Mouse (Mus musculus): ENCODE measurements around the gene Ptgis.

Gene Ptgis

DNA sequence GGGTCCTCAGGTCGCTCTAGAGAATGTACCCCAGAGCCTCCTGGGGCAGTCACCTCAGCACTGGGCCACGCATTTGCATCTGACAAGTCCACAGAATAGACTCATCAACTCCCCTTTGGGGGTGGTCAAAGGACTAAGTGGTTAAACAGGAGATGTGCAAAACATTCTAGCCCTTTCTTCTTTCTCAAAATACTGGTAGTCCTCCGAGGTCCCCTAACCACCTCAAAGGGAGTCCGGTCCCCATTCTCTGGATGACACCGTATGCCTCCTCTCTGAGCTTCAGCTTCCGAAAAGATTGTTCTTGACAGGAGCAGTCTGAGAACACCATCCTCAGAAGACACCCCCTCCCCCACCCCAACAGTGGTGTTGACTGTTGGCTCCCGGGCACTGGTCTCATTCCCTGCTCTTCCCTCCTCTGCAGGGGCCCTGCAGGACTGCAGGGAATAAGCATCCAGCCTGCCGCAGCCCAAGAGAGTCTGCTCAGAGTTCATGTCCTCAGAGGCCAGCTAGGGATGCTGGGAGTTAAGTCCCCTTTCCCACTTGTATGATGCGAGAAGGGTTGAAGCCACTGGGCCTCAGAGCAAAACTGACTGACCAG, 84.2 kb downstream of the Ptgis start:
- no peak for DNase-seq (ENCODE audit: low read depth, low spot score)

- no peak for DNase-seq (ENCODE audit: low read depth, low spot score)
These were observed 84.8 kb downstream of the Ptgis start for GRCm38 (mm10) chr2:167155541-167155973.

DNA sequence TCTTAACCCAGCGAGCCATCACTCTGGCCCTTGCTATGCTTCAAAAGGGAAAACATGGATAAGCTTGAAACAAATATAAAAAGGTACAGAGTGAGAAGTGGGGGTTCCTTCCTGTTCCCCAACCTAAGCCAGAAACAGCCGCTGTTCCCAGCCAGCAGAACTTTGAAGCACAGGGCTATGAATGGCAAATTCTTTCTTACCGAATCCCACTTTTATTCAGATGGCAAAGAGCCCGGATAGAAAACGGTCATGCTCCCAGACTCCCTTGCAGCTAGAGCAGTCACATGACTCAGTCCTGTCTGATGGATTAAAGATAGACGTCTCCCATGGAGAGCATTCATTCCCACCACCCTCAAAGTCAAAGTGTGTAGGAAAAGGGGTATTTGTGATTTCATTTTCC, 89.5 kb downstream of the Ptgis start:
- no peak for DNase-seq (ENCODE audit: low read depth, low spot score)

- DNase-seq (ENCODE audit: low read depth, low spot score), result no peak
These were observed 90.3 kb downstream of the Ptgis start for GRCm38 (mm10) chr2:167150135-167150534.

GRCm38 (mm10) chr2:167149035-167149434, 91.4 kb downstream of the Ptgis start:
- DNase-seq (ENCODE audit: low read depth, low spot score), result no peak

GRCm38 (mm10) chr2:167147708-167148107, 92.7 kb downstream of the Ptgis start:
- DNase-seq (ENCODE audit: low read depth, low spot score), result no peak

DNA sequence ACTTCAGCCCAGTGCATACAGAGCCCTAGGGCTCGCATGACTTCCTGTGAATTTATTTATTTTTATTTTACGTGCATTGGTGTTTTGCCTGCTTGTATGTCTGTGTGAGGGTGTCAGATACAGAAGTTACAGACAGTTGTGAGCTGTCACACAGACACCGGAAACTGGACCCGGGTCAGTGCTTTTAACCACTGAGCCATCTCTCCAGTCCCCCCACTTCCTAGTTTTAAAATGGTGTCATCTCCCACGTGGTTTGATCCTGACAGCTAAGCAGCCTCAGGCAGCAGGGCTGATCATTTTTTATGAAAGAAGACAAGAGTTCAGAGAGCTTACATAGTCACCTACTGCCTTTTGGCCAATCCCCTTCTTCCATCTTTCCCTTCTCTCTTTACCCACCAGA, 94.5 kb downstream of the Ptgis start:
- DNase-seq (ENCODE audit: low read depth, low spot score), result no peak

DNA sequence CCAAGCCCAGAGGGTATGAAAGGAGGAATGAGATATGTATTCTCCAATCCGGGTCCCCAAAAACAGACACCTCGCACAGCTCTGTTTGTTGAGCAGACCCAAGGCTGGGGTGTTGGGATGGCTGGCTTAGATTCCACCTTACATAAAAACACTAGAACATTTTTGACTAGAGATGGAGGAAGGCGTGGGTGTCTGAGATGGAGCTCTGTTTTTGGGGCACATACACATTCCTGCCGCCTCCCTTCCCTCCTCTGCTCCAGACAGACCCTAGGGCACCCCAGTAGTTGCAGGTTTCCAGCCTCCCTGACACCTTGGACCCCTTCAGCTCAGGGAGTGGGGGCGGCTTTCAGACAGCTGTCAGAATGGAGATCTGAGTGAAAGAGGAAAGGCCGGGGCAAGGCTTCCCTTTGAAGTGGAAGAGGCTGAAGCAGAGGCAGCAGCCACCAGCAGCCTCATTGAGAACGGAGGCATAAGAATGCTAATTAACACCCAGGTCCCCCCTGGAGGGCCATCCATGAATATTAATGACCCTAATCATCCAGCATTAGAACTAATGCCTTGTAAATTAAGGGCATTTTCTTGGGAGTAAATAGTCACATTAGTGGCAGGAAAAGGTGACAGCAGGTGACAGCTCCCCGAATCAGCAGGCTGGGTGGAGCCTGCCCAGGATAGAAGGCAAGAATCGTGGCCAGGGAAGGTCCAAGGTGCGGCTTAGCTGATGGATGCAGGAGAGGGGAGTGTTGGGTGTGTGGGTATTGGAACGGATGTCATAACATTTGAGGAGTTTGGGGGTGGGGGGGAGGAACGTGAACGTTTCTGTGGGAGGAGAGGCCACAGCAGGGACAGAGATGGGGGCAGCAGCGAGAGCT, 95.7 kb downstream of the Ptgis start:
- no peak for DNase-seq (ENCODE audit: low read depth, low spot score)

DNA sequence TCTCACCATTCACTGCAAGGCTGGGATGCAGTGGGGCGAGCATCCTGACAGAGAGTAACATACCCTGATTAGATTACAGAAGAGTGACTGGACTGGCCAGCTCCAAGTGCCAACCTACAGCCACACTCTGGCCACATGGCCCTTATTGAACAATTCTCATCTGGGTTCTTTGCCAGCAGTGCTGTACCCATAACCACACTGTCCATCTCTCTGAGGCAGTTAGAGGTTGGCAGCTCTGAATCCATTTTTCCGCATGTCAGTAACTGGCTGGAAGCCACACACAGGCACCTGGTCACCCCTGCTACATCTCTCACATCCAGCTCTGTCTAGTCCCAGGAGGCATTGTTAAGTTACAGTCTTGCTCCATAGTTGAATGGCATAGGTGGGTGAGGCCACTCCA, 96.5 kb downstream of the Ptgis start:
- no peak for DNase-seq (ENCODE audit: low read depth, low spot score)

GRCm38 (mm10) chr2:167142282-167142681, 98.1 kb downstream of the Ptgis start:
- DNase-seq (ENCODE audit: low read depth, low spot score), result no peak

GRCm38 (mm10) chr2:167141810-167142209, 98.6 kb downstream of the Ptgis start:
- DNase-seq (ENCODE audit: low read depth, low spot score), result no peak
